Mouse (Mus musculus) retina, adult 2 months (tissue): ENCODE data around the gene Gps2.

Source experiments
- DNase-seq: peaks from one replicate; pipeline ENCODE4 v3.0.0-alpha.2; 2012; ENCODE audit warnings: low read depth, low spot score

Gps2 gene

GRCm38 (mm10) chr11:69886907-69887635 lies 26.6 kb upstream of the Gps2 start:
- no peak for DNase-seq

DNA sequence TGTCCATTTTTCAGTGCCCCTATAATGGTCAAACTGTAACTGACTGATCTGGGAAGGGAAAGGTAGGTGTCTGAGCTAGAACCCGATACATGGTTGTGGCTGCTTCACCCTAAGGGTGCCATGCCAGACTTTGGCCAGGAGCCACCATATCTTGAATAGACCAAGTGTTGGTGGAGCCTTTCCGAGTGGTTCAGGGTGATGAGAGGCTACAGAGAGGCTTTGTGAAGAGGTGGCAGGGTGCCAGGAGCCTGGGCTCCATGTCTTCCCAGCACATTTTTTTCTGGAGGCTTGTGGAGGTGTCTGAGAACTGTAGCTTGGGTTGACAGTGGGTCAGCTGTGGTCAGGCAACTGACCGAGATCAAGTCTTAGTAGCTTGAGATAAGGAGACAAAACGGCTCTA lies 22.2 kb upstream of the Gps2 start:
- no peak for DNase-seq

DNA sequence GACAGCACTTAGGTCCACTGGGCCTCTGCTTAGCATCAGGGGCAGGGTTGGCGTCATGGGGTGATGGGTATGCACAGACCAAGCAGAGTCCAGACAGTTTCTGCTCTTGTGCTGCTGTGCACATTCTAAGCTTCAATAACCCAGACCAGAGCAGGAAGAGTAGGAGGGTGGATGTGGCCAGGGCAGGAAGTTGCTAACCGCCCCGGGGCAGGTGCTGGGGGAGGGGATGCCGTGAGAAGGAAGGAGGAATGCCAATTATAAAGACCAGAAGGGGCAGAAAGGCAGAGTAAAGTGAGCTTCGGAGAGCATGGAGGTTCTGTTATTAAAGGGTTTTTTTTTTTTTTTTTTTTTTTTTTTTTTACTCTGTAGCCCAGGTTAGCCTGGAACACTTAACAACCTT lies 19.0 kb upstream of the Gps2 start:
- no peak for DNase-seq

DNA sequence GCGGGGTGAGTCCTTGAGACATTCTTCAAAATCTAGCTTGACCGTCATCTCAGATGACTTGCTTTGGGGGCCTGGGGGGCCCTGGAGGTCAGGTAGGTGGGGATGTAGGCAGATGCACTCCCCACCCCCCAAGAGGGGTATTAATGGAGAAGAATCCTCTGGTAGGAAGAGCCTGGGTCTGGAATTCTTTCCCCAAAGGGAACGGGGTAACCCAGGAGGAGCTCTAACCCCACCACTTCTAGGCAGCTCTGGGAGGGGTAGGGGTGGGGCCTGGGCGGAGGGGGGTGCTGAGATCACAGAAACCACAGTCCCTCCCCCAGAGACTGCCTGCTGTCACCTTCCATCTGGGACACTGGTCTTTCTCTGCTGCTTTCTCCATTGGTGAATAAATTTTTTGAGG lies 18.4 kb upstream of the Gps2 start, which contains the start of gene Acap1:
Gene Acap1, minus strand, starts transcription at position 249 of the 400 bp plus-strand sequence.
- no peak for DNase-seq

DNA sequence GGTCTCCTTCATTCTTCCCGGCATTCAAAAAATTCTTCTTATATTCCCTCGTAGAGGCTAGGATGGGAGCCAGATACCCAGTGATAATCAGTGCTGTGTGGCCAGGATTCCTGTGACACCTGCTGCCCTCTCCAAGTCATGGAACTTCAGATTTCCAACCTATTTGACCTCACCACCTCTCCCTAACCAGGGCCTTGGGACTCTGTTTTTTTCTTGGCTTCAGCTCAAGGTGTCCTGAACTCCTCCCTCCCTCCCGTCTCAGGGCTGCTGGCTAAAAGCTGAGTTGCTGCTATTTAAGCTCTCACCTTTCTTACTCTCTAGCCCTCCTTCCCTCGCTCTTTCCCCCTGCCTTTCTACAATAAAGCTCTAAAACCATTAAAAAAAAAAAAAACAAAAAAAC lies 13.8 kb upstream of the Gps2 start:
- no peak for DNase-seq

DNA sequence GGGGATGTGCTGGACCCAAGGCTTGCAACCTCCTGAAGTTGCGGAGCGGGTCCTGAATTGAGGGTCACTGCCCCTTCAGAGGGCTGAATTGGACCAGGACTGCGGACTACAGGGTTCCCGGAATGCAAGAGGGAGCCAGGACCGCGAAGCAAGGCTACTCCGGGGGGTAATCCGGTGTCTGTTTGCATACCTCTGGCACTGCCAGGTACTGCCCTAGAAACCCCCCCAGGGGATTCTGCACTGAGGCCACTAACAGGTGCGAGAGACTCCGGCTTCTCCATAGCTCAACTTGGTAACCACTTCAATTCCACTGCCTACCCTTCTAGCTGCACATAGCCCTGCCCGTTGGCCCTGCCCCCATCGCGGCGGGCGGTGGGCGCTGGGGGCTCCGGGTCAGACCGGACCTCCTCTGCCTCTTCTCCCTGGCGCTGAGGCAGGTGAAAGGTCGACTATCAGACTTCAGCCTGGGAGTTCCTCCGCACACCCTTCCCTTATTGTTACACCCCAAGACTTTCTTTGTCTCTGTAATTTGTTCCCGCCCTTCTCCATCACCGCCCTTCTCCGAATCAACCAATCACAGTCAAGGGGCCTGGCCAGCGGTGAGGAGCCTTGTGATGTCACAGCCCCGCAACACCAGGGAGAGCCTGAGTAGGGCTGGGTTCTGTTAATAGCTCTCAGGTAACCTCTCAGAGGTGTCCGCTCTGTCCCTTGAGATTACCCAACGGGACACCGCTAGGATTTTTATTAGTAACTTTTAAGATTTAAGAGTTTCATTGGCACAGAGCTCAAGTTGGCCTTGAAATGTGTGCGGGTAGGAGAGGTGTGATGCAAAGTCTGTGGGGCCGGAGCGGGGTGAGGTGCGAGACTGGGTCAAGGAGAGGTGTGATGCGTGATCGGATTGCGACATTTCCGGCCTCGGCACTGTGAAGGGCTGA lies 12.9 kb upstream of the Gps2 start, which contains the start of the genes 2810408A11Rik and Neurl4:
Gene 2810408A11Rik, minus strand, starts transcription at position 517 of the 935 bp plus-strand sequence.
Gene Neurl4, plus strand, starts transcription at position 602 of the 935 bp plus-strand sequence.
- peak; percentile 78 for DNase-seq

DNA sequence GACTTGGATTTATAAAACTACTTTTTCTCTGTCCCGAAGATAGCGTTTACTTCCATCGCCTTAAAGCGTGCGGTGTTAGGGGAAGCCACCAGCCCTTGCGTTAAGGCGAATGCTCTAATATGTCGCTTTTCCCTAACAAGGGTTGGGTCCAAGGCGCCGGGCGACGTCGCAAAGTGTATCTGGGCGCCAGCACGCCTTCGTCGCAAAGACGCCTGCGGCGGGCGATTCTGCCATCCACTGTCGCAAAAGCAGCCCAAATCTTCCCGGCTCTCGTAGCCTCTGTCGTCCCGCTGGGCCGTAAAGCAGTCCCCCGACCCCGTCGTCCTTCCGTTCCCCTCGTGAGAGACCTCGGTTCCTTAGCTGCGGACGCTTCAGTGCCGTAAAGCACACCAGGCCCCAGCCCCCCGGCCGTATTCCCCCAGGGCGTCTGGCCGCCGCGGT lies 12.3 kb upstream of the Gps2 start:
- DNase-seq: peak; percentile 87

DNA sequence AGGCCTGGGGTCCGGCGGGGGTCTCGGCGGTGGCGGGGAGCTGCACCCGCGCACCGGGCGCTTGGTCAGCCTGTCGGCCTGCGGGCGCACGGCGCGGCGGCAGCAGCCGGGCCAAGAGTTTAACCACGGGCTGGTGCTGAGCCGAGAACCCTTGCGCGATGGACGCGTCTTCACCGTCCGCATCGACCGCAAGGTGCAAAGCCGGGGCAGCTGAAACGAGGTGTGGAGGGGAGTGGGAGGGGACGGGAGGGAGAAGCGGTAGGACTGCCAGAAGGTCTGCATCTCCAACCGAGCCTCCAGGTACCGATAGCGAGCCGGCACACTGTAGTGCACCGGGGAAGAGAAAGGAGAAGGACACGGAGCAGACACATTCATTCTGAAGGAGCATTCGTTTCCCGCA lies 11.7 kb upstream of the Gps2 start:
- DNase-seq: no peak

DNA sequence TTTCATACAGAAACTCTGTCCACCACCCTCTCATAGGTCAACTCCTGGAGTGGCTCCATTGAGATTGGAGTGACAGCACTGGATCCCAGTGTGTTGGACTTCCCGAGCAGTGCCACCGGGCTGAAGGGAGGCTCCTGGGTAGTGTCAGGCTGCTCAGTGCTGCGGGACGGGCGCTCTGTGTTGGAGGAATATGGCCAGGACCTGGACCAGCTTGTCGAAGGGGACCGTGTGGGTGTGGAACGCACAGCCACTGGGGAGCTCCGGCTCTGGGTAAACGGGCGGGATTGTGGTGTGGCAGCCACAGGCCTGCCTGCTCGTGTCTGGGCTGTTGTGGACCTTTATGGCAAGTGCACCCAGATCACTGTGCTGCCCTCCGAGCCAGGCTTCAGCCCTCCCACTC lies 10.7 kb upstream of the Gps2 start:
- no peak for DNase-seq

DNA sequence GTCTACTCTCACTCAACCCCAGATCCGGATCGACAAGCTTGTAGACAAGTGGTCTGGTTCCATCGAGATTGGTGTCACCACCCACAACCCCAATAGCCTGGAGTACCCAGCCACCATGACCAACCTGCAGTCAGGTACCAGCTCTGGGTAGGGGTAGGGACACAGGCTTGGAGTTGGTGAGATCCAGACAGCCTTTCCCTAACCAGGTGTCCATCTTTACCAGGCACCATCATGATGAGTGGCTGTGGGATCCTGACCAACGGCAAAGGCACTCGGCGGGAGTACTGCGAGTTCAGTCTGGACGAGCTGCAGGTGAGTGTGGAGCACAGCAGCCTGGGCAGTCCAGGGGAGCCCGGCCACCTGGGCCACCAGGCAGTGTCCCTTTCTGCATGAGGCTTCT lies 9.4 kb upstream of the Gps2 start:
- no peak for DNase-seq

DNA sequence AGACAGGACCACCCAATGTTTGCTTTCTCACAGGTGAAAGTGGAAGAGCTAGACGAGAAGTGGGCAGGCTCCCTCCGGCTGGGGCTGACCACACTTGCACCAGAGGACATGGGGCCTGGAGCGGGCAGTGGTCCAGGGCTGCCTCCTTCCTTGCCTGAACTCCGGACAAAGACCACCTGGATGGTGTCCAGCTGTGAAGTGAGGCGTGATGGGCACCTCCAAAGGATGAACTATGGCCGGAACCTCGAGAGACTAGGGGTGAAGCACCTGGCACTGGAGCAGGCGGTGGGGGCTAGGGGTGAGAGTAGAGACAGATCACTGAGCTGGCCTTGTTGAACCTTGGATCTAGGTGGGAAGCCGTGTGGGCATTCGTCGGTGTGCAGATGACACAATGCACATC lies 5.0 kb upstream of the Gps2 start:
- no peak for DNase-seq

- no peak for DNase-seq
Measured at GRCm38 (mm10) chr11:69909174-69909573, 4.5 kb upstream of the Gps2 start.

GRCm38 (mm10) chr11:69910177-69910576 lies 3.5 kb upstream of the Gps2 start:
- no peak for DNase-seq

GRCm38 (mm10) chr11:69910781-69911560 lies 2.7 kb upstream of the Gps2 start:
- no peak for DNase-seq

DNA sequence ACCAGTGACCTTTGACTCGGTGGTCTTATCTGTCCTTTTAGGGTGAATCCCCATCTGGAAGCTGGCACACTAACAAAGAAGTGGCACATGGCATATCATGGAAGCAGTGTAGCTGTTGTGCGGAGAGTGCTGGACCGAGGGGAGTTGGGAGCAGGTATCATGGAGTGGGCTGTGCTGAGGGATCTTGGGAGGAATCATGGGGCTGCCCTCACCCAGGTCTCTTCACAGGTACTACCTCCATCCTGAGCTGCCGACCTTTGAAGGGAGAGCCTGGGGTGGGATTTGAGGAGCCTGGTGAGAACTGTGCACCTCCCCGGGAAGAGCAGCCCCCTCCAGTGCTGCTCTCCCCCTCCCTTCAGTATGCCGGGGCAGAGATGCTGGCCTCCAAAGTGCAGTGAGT lies 2.0 kb upstream of the Gps2 start:
- no peak for DNase-seq

GRCm38 (mm10) chr11:69912716-69913530 lies 765 bp upstream of the Gps2 start:
- DNase-seq: no peak

DNA sequence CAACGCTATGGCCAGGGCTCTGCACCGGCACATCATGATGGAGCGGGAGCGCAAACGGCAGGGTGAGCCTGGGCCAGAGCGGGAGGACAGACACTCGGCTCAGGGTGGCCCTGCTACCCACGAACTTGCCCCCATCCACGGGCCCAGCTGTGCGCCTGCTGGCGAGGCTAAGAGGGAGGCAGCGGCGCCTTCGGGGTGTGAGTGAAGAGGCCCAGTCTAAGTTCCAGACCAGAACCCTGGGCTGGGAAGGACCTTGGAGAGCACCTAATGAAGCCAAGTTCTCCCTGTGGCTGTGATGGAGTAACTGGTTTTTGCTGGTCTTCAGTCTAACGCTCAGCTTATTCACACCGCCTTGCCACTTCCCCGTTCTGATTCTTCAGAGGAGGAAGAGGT lies 680 bp downstream of the Gps2 start:
- DNase-seq: no peak

- DNase-seq: no peak
Measured at GRCm38 (mm10) chr11:69914917-69915430, 1.3 kb downstream of the Gps2 start.

GRCm38 (mm10) chr11:69915667-69916627 lies 2.3 kb downstream of the Gps2 start:
- no peak for DNase-seq
